Mouse (Mus musculus) intestine, embryonic 14.5 days (tissue): ENCODE data around the gene Lefty2. TPM values are rescaled to one million over a fixed set of nuclear protein-coding genes. Genes with fewer than 3 reads are reported as not detected.

Experiments used
- ATAC-seq: fragments of 200-750 bp; cut with Nextera tagmentation; replicated peaks from 2 replicates; pipeline ENCODE4 v1.8.0; 2017; ENCODE audit warnings: low read depth, moderate number of reproducible peaks, moderate TSS enrichment, moderate library complexity; ENCODE audit not compliant: low FRiP score, low TSS enrichment
- DNase-seq: peaks from one replicate; pipeline ENCODE4 v3.0.0-alpha.2; 2018; ENCODE audit warnings: low spot score
- H3K27ac ChIP-seq: fragments of 300-500 bp; sonication (generic); 2 replicates; pipeline ENCODE4 v1.5.1; 2014; ENCODE audit warnings: low read depth, mild to moderate bottlenecking, control low read depth
- H3K27me3 ChIP-seq: fragments of 300-500 bp; sonication (generic); replicated peaks from 2 replicates; pipeline ENCODE4 v1.6.1; 2014; ENCODE audit warnings: low read length, control low read depth; ENCODE audit not compliant: control insufficient read depth, insufficient read depth
- H3K36me3 ChIP-seq: fragments of 300-500 bp; sonication (generic); 2 replicates; pipeline ENCODE4 v1.6.1; 2014; ENCODE audit warnings: low read length, control low read depth; ENCODE audit not compliant: control insufficient read depth, insufficient read depth
- H3K4me1 ChIP-seq: fragments of 300-500 bp; sonication (generic); replicated peaks from 2 replicates; pipeline ENCODE4 v1.6.1; 2014; ENCODE audit warnings: low read length, control low read depth, mixed read lengths; ENCODE audit not compliant: control insufficient read depth, insufficient read depth
- H3K4me2 ChIP-seq: fragments of 300-500 bp; sonication (generic); 2 replicates; pipeline ENCODE4 v1.6.1; 2014; ENCODE audit warnings: low read length
- H3K4me3 ChIP-seq: fragments of 300-500 bp; sonication (generic); 2 replicates; pipeline ENCODE4 v1.5.1; 2014; ENCODE audit warnings: low read depth, low read length, control low read depth, mixed read lengths
- H3K9ac ChIP-seq: fragments of 300-500 bp; sonication (generic); 2 replicates; pipeline ENCODE4 v1.6.1; 2014; ENCODE audit warnings: mild to moderate bottlenecking, low read length
- H3K9me3 ChIP-seq: fragments of 300-500 bp; sonication (generic); 2 replicates; pipeline ENCODE4 v1.6.1; 2016; ENCODE audit warnings: low read length, control low read depth; ENCODE audit not compliant: control insufficient read depth
- WGBS: fragments of 180-500 bp; shearing (Covaris S2); extraction: QIAGEN DNeasy Blood & Tissue Kit; methylation state at CpG from one replicate; pipeline ENCODE4 v1.1.7; 2014; 5-methylcytosine and 5-hydroxymethylcytosine counted together
- polyA plus RNA-seq: library from polyadenylated mRNA; unstranded; fragments of >200 nt; fragmentation: Nextera tagmentation; extraction: Ambion mirVana; gene quantifications from 2 replicates; pipeline ENCODE4 v1.2.1, GENCODE M21; 2014

Lefty2 gene
- 0.18 TPM in 1 of 2 replicates, not detected in the other for polyA plus RNA-seq

DNA sequence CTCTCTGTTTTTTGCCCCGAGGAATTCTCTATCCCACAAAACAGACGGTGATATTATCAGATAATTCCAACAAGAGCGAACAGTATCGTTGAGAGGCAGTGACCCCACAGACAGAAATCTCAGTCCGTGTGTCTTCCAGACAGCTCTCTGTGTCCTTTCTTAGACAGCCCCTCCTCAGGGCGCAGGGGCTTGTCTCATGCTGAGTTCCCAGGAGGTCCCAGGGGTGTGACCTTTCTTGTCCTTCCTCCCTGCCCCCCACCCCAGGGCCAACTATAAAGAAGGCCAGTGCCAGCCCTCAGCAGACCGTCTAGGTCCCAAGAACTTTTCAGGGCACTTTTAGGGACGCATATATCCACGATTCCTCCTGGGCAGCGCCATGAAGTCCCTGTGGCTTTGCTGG lies at the start of gene Lefty2:
Lefty2 (plus strand) TSS at position 301 of the 400 bp plus-strand sequence.
- no peak within 1 kb of the TSS for H3K9ac ChIP-seq
- WGBS = 61% methylated on average over 10 of the region's 10 CpGs

DNA sequence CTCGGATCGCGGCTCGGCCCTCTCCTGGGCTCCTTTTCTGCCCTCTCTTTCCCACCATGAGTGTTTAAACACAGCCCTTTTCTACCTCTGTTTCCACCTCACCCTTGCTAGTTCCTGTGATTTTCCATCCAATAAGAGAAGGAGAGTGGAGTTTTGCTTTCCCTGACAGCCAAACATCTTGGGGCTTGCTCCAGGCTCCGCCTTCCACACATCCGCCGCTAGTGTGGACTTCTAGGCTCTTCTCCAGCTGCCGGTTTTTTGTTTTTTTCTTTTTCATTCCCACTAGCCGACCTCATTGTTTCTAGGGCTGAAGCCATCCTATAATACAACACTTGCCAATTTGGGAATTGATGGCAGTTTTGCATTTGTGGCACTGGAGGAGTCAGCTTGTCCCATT lies 44.8 kb upstream of the Lefty2 start:
- Histone ChIP-seq H3K9me3 (no peaks in the 10 kb centered on the region), H3K36me3 (no peaks in the 10 kb centered on the region), H3K4me1 (peaks cover 27% of the 10 kb centered on the region), H3K27me3 (no peaks in the 10 kb centered on the region), H3K9ac (peak overlapping the region; percentile 45), H3K27ac (peak overlapping the region; percentile 80), H3K4me2 (peak overlapping the region; percentile 55), H3K4me3 (peak overlapping the region; percentile 20)
- ATAC-seq = no peak
- DNase-seq = peak; percentile 65
- WGBS = 1% methylated on average over 9 of the region's 9 CpGs

More for the DNA sequence above, at the start of gene Lefty2:
- DNase-seq = no peak
- H3K4me2 ChIP-seq = no peak within 1 kb of the TSS
- no peaks in the 10 kb centered on the region for H3K9me3 ChIP-seq
- H3K36me3 ChIP-seq = no peaks in the 10 kb centered on the region
- no peak within 1 kb of the TSS for H3K27ac ChIP-seq
- H3K27me3 ChIP-seq = peaks cover 28% of the 10 kb centered on the region
- H3K4me1 ChIP-seq = peaks cover 13% of the 10 kb centered on the region
- ATAC-seq = no peak
- no peak within 1 kb of the TSS for H3K4me3 ChIP-seq

DNA sequence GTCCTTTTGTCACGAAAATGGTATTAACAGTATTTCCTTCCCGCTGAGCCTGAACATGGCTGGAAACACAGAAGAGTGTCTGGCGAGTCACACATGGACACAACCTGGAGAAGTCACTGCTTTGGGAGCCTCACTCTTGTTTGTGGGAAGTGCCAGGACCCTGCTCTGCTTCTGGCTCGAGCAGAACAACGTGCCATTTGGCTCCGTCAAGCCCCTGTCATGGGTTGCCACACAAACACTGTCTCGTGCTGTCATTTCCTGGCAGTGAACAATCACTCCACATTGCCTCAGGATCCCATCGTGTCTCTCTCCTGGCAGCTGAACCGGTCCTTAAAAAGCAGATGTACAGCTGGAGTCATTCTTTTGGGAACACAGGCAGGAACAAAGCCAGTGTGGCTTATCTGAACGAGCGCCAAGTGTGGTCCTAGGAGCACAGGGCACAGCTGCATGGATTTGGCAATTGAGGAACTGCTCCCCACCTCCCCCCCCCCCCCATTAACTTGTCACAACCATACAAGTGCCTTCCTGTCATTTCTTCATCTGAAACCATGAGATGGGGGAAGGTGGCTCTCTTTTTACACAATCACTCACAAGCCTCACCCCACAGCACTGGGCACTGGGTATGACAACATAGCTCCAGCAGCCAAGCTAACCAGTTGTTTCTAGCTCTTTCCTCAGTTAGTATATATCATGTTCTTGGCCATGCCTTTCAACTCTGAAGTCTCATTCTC lies 44.2 kb upstream of the Lefty2 start:
- Histone ChIP-seq H3K27me3 (no peaks in the 10 kb centered on the region), H3K4me1 (peaks cover 27% of the 10 kb centered on the region), H3K4me2 (peak overlapping the region; percentile 55), H3K36me3 (no peaks in the 10 kb centered on the region), H3K4me3 (peak overlapping the region; percentile 20), H3K9ac (peak overlapping the region; percentile 25; the same call in 1 of the 2 replicates), H3K27ac (peak overlapping the region; percentile 80), H3K9me3 (no peaks in the 10 kb centered on the region)
- 23% methylated on average over 11 of the region's 11 CpGs for WGBS
- ATAC-seq (no peak), DNase-seq (no peak)

DNA sequence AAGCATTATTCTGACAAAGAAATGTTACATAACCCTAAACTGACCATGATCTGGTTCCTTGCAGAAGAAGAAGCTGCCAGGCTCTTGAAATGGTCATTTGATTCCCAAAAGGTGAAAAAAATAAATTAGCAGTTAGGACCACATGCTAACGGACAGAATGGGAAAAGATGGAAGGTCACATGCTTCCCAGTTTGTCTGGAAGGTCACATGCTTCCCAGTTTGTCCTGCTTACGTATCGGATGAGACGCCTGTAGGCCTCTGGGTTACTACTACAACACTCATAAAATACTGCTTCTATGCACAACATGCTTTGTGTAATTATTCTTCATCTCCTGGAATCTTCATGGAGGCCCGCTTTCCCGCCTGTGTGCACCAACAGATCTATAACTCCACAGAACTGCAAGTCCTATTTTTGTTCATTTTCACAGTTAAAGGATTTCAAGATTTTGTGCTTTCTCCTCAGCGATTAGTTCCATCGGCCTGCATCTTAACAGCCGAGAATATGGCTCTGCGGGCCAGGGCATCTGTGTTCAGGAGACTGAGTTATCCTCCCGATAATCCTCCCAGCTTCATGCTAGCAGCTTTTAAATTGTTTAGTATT lies 43.1 kb upstream of the Lefty2 start:
- H3K9ac ChIP-seq = peak overlapping the region; percentile 71
- peak overlapping the region; percentile 90 for H3K4me3 ChIP-seq
- ATAC-seq (no peak), DNase-seq (peak; percentile 56)
- H3K4me1 ChIP-seq = peaks cover 27% of the 10 kb centered on the region
- H3K27ac ChIP-seq = peak overlapping the region; percentile 98
- no peaks in the 10 kb centered on the region for H3K27me3 ChIP-seq
- no peaks in the 10 kb centered on the region for H3K9me3 ChIP-seq
- H3K36me3 ChIP-seq = peaks cover 3% of the 10 kb centered on the region; the same call in 1 of the 2 replicates
- H3K4me2 ChIP-seq = peak overlapping the region; percentile 61
- 34% methylated on average over 11 of the region's 11 CpGs for WGBS

DNA sequence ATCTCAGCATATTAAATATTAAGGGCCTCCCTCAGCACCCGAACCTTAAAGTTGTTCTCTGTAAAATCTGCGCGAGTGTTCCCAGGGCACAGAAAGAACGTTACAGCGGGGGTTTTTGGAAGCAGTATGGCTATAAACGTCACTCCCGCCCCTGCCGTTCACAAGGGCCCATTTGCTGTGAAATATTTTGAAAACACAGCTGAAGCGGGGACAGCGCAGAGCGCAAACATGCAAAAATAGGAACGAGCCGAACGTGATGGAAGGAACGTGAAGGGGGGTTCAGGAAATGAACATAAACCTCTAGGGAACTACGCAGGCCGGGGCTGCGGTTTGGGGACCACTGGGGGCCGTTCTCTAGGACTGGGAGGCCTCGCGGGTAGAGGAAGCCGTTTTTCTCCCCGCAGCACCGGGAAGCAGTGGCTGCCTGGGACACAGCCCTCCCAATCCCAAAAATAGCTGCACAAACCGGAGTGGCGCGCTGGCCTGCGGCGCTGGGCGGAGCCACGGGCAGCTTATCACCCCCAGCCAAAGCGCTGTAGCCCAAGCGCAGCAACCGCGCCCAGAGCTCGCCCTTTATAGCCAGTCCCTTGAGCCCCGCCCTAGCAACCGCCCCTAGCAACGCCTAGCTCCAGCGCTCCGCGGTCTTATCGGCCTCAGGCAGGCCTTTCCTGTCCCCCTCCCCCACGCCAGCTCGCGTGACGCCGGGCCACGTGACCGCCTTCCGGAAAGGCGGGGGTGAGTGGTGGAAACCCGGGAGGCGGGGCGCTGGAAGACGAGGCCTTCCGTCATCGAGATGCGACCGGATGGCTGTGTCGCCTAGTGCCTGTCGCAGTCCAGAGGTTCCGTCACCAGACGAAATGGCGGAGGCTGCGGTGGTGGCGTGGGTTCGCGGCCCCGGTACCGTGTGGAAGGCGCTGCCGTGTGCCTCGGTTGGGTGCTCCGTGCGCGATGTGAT lies 42.3 kb upstream of the Lefty2 start, which contains the start of gene Sde2:
Sde2 (plus strand) TSS at position 812 of the 955 bp plus-strand sequence.
- peaks cover 10% of the 10 kb centered on the region; the same call in 1 of the 2 replicates for H3K36me3 ChIP-seq
- H3K4me1 ChIP-seq = peaks cover 27% of the 10 kb centered on the region
- H3K4me2 ChIP-seq = peak within 1 kb of the TSS; percentile 61
- H3K27ac ChIP-seq = peak within 1 kb of the TSS; percentile 98
- peak; percentile 100 for DNase-seq
- no peaks in the 10 kb centered on the region for H3K9me3 ChIP-seq
- H3K9ac ChIP-seq = peak within 1 kb of the TSS; percentile 91
- H3K4me3 ChIP-seq = peak within 1 kb of the TSS; percentile 90
- peak; percentile 99 for ATAC-seq
- H3K27me3 ChIP-seq = no peaks in the 10 kb centered on the region
- WGBS = under 1% methylated on average over 77 of the region's 77 CpGs

DNA sequence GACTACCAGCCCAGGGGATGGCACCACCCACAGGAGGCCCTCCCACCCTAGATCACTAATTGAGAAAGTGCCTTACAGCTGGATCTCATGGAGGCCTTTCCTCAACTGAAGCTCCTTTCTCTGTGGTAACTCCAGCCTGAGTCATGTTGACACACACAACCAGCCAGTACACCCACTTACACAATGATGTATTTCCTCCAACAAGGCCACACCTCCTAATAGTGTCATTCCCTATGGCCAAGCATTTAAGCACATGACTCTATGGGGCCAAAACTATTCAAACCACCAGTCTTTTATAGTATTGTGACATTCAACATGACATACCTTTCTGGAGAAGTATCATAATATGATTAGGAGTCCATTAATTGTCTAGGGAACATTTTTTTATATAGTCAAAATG lies 34.1 kb upstream of the Lefty2 start:
- Histone ChIP-seq H3K4me3 (no peak overlapping the region), H3K4me1 (no peaks in the 10 kb centered on the region), H3K9me3 (no peaks in the 10 kb centered on the region), H3K4me2 (no peak overlapping the region), H3K27me3 (no peaks in the 10 kb centered on the region), H3K27ac (no peak overlapping the region), H3K36me3 (peaks cover 84% of the 10 kb centered on the region), H3K9ac (no peak overlapping the region)
- DNase-seq (no peak), ATAC-seq (no peak)

DNA sequence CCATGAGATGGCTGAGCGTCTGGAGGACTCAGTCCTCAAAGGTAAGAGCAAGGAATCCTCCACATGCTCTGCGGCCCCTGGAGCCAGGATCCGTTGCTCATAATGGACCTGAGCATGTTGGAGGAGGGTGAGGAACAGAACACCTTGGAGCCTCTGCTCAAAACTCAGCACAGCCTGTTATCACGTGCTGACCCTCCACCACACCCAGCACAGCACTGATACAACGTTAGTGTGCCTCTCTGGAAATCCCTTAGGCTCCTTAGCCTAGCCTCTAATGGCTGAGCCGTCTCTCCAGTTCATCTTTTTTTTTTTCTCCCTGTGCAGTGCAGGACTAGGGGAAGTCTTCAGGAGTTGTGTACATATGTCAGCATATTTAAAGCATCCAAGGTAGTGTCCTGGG lies 32.9 kb upstream of the Lefty2 start:
- H3K4me1 ChIP-seq = no peaks in the 10 kb centered on the region
- H3K36me3 ChIP-seq = peaks cover 90% of the 10 kb centered on the region
- H3K27ac ChIP-seq = no peak overlapping the region
- H3K9ac ChIP-seq = no peak overlapping the region
- H3K9me3 ChIP-seq = no peaks in the 10 kb centered on the region
- DNase-seq (no peak), ATAC-seq (no peak)
- H3K4me3 ChIP-seq = no peak overlapping the region
- no peak overlapping the region for H3K4me2 ChIP-seq
- H3K27me3 ChIP-seq = no peaks in the 10 kb centered on the region
- 88% methylated on average over 6 of the region's 6 CpGs for WGBS

DNA sequence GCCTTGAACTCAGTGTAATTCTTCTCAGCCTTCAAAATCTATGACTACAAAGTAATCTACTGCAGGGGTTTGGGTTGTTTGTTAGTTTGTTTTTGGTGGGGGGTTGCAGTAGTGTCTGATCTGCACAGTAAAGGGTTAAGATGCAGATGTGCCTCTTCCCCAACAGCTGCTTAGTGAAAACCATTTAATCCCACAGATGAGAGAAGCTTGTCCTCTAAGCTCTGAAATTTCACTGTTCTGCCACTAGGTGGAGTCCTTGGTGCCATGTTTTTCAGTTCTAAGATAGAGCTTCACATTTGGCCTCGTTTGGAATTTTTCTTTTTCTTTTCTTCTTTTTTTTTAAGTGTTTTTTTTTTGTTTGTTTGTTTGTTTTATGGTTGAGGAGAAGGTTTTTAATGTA lies 29.3 kb upstream of the Lefty2 start:
- H3K4me2 ChIP-seq = no peak overlapping the region
- no peak overlapping the region for H3K9ac ChIP-seq
- no peak overlapping the region for H3K4me3 ChIP-seq
- H3K27me3 ChIP-seq = no peaks in the 10 kb centered on the region
- WGBS = 9% methylated on average over 1 of the region's 1 CpGs
- no peak overlapping the region for H3K27ac ChIP-seq
- peaks cover 88% of the 10 kb centered on the region for H3K36me3 ChIP-seq
- DNase-seq (no peak), ATAC-seq (no peak)
- H3K9me3 ChIP-seq = no peaks in the 10 kb centered on the region
- H3K4me1 ChIP-seq = no peaks in the 10 kb centered on the region
